Mouse (Mus musculus): ENCODE data around the gene Nabp1. TPM values are rescaled to one million over a fixed set of nuclear protein-coding genes. Genes with fewer than 3 reads are reported as not detected.

Nabp1 gene
- total and polyA plus RNA-seq, 2 experiments from 2014 or later, result 3.1 to 4.1 TPM

- Histone ChIP-seq H3K9me3 (ENCODE audit: low read length) (no peaks in the 10 kb centered on the region), H3K36me3 (ENCODE audit: insufficient read depth, low read length) (no peaks in the 10 kb centered on the region), H3K9ac (replicated peaks; ENCODE audit: low read length) (no peak overlapping the region), H3K4me1 (ENCODE audit: insufficient read depth, low read length) (no peaks in the 10 kb centered on the region), H3K27ac (no peak overlapping the region), H3K4me2 (ENCODE audit: low read depth, low read length) (no peak overlapping the region), H3K27me3 (ENCODE audit: insufficient read depth, low read length) (no peaks in the 10 kb centered on the region), H3K4me3 (ENCODE audit: low read length) (no peak overlapping the region)
- DNase-seq (ENCODE audit: low spot score) (no peak), ATAC-seq (no peak)
- TF ChIP-seq CTCF (IDR thresholded peaks at IDR 0.05; ENCODE audit: low read depth), result no peak
- WGBS, result 77% methylated on average over 5 of the region's 5 CpGs
Observed at GRCm38 (mm10) chr1:51507436-51507835, 29.2 kb upstream of the Nabp1 start.

- H3K9me3 ChIP-seq (ENCODE audit: low read length), result no peaks in the 10 kb centered on the region
- H3K36me3 ChIP-seq (ENCODE audit: insufficient read depth, low read length), result no peaks in the 10 kb centered on the region
- no peaks in the 10 kb centered on the region for H3K27me3 ChIP-seq (ENCODE audit: insufficient read depth, low read length)
- no peak for ATAC-seq
- no peak overlapping the region for H3K4me2 ChIP-seq (ENCODE audit: low read depth, low read length)
- no peaks in the 10 kb centered on the region for H3K4me1 ChIP-seq (ENCODE audit: insufficient read depth, low read length)
- H3K9ac ChIP-seq (replicated peaks; ENCODE audit: low read length), result no peak overlapping the region
- TF ChIP-seq CTCF (IDR thresholded peaks at IDR 0.05; ENCODE audit: low read depth), result no peak
- no peak overlapping the region for H3K27ac ChIP-seq
- DNase-seq (ENCODE audit: low spot score), result no peak
- H3K4me3 ChIP-seq (ENCODE audit: low read length), result no peak overlapping the region
- WGBS, result 90% methylated on average over 4 of the region's 4 CpGs
Observed at GRCm38 (mm10) chr1:51506236-51506635, 28.0 kb upstream of the Nabp1 start.

GRCm38 (mm10) chr1:51505632-51506031 is 27.4 kb upstream of the Nabp1 start:
- Histone ChIP-seq H3K9ac (replicated peaks; ENCODE audit: low read length) (no peak overlapping the region), H3K4me2 (ENCODE audit: low read depth, low read length) (no peak overlapping the region), H3K9me3 (ENCODE audit: low read length) (no peaks in the 10 kb centered on the region), H3K4me1 (ENCODE audit: insufficient read depth, low read length) (no peaks in the 10 kb centered on the region), H3K27me3 (ENCODE audit: insufficient read depth, low read length) (no peaks in the 10 kb centered on the region), H3K27ac (no peak overlapping the region), H3K4me3 (ENCODE audit: low read length) (no peak overlapping the region), H3K36me3 (ENCODE audit: insufficient read depth, low read length) (no peaks in the 10 kb centered on the region)
- ATAC-seq (no peak), DNase-seq (ENCODE audit: low spot score) (no peak)
- no peak for TF ChIP-seq CTCF (IDR thresholded peaks at IDR 0.05; ENCODE audit: low read depth)
- 89% methylated on average over 1 of the region's 1 CpGs for WGBS

- no peak for ATAC-seq
- no peaks in the 10 kb centered on the region for H3K36me3 ChIP-seq (ENCODE audit: insufficient read depth, low read length)
- no peak for TF ChIP-seq CTCF (IDR thresholded peaks at IDR 0.05; ENCODE audit: low read depth)
Observed at GRCm38 (mm10) chr1:51503055-51503454, 24.8 kb upstream of the Nabp1 start.

GRCm38 (mm10) chr1:51502353-51502752 is 24.1 kb upstream of the Nabp1 start:
- no peaks in the 10 kb centered on the region for H3K36me3 ChIP-seq (ENCODE audit: insufficient read depth, low read length)
- no peak overlapping the region for H3K27ac ChIP-seq
- H3K27me3 ChIP-seq (ENCODE audit: insufficient read depth, low read length), result no peaks in the 10 kb centered on the region
- WGBS, result 88% methylated on average over 5 of the region's 5 CpGs
- H3K4me3 ChIP-seq (ENCODE audit: low read length), result no peak overlapping the region
- TF ChIP-seq CTCF (IDR thresholded peaks at IDR 0.05; ENCODE audit: low read depth), result no peak
- no peak overlapping the region for H3K9ac ChIP-seq (replicated peaks; ENCODE audit: low read length)
- H3K9me3 ChIP-seq (ENCODE audit: low read length), result no peaks in the 10 kb centered on the region
- H3K4me1 ChIP-seq (ENCODE audit: insufficient read depth, low read length), result no peaks in the 10 kb centered on the region
- ATAC-seq (no peak), DNase-seq (ENCODE audit: low spot score) (no peak)
- no peak overlapping the region for H3K4me2 ChIP-seq (ENCODE audit: low read depth, low read length)

More at GRCm38 (mm10) chr1:51503055-51503454, 24.8 kb upstream of the Nabp1 start:
- Histone ChIP-seq H3K4me3 (ENCODE audit: low read length) (no peak overlapping the region), H3K9ac (replicated peaks; ENCODE audit: low read length) (no peak overlapping the region), H3K27me3 (ENCODE audit: insufficient read depth, low read length) (no peaks in the 10 kb centered on the region), H3K4me2 (ENCODE audit: low read depth, low read length) (no peak overlapping the region), H3K27ac (no peak overlapping the region), H3K4me1 (ENCODE audit: insufficient read depth, low read length) (no peaks in the 10 kb centered on the region), H3K9me3 (ENCODE audit: low read length) (no peaks in the 10 kb centered on the region)
- WGBS, result 84% methylated on average over 2 of the region's 2 CpGs
- no peak for DNase-seq (ENCODE audit: low spot score)

GRCm38 (mm10) chr1:51501251-51501650 is 23.0 kb upstream of the Nabp1 start:
- Histone ChIP-seq H3K4me1 (ENCODE audit: insufficient read depth, low read length) (no peaks in the 10 kb centered on the region), H3K4me3 (ENCODE audit: low read length) (no peak overlapping the region), H3K9ac (replicated peaks; ENCODE audit: low read length) (no peak overlapping the region), H3K27me3 (ENCODE audit: insufficient read depth, low read length) (no peaks in the 10 kb centered on the region), H3K4me2 (ENCODE audit: low read depth, low read length) (no peak overlapping the region), H3K9me3 (ENCODE audit: low read length) (no peaks in the 10 kb centered on the region), H3K36me3 (ENCODE audit: insufficient read depth, low read length) (no peaks in the 10 kb centered on the region), H3K27ac (no peak overlapping the region)
- no peak for DNase-seq (ENCODE audit: low spot score)
- 82% methylated on average over 12 of the region's 12 CpGs for WGBS
- TF ChIP-seq CTCF (IDR thresholded peaks at IDR 0.05; ENCODE audit: low read depth), result no peak
- ATAC-seq, result no peak

GRCm38 (mm10) chr1:51498601-51499098 is 20.4 kb upstream of the Nabp1 start:
- no peak overlapping the region for H3K4me3 ChIP-seq (ENCODE audit: low read length)
- no peaks in the 10 kb centered on the region for H3K9me3 ChIP-seq (ENCODE audit: low read length)
- no peak overlapping the region for H3K4me2 ChIP-seq (ENCODE audit: low read depth, low read length)
- ATAC-seq (no peak), DNase-seq (ENCODE audit: low spot score) (no peak)
- 72% methylated on average over 2 of the region's 2 CpGs for WGBS
- no peak for TF ChIP-seq CTCF (IDR thresholded peaks at IDR 0.05; ENCODE audit: low read depth)
- H3K36me3 ChIP-seq (ENCODE audit: insufficient read depth, low read length), result no peaks in the 10 kb centered on the region
- H3K27ac ChIP-seq, result no peak overlapping the region
- no peaks in the 10 kb centered on the region for H3K4me1 ChIP-seq (ENCODE audit: insufficient read depth, low read length)
- no peak overlapping the region for H3K9ac ChIP-seq (replicated peaks; ENCODE audit: low read length)
- H3K27me3 ChIP-seq (ENCODE audit: insufficient read depth, low read length), result no peaks in the 10 kb centered on the region

All from hindbrain, postnatal 0 days (tissue).